ENCODE assay signal across 8 mouse cellular contexts in the genomic region with DNA sequence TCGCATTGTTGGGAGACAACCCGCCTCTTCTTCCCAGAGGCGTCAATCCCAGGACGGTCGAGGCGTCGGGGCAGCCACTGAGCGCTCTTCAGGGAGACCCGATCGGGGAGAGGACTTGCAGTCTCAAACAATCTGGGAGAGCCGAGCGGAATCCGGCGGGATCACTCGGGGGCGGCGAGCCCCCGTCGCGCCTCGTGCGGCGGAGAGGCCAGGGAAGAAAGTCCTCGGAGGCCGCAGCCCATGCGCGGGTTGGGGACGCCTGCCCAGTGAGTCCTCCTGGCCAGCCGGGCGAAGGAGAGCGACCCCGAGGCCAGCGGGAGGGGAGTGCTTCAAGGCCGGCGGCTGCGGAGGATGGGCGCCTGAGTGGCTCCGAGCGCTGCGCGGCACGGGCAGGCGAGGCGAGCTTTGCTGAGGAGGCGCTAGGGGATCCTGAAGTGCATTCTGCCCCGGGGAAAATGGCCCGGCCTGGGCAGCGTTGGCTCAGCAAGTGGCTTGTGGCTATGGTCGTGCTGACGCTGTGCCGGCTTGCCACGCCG. TPM values are rescaled to one million over a fixed set of nuclear protein-coding genes. Genes with fewer than 3 reads are reported as not detected.
DNase-seq lines count a peak whose midpoint lies in the region; ATAC-seq and TF ChIP-seq lines count a peak whose summit lies in the region.

No protein-coding gene starts in this region.

- no peak for ATAC-seq in forebrain, embryonic 14.5 days
- 0 out of 2 replicates have a peak, but pooled peaks have one; percentile 0 for ATAC-seq in lung, embryonic 14.5 days (ENCODE audit: insufficient read depth)
- ATAC-seq in stomach, embryonic 14.5 days (ENCODE audit: insufficient number of reproducible peaks, insufficient read depth, low FRiP score, low read depth), result no peak; the same call in 1 of the 2 replicates

- no peak for TF ChIP-seq CTCF in bone marrow, adult 2 months (IDR thresholded peaks at IDR 0.05; ENCODE audit: control insufficient read depth, insufficient read depth, low read length)
- TF ChIP-seq CTCF in lung, embryonic 14.5 days (IDR thresholded peaks at IDR 0.05; ENCODE audit: low read depth), result no peak

- peak overlapping the region; percentile 96 for H3K9ac ChIP-seq in forebrain, embryonic 14.5 days (ENCODE audit: low read length)
- peak overlapping the region; percentile 81 for H3K9ac ChIP-seq in lung, embryonic 14.5 days
- H3K9ac ChIP-seq in stomach, embryonic 14.5 days (replicated peaks; ENCODE audit: low read depth, low read length), result peak overlapping the region; percentile 73

- H3K27ac ChIP-seq in bone marrow, adult 2 months (ENCODE audit: control insufficient read depth, insufficient read depth, low read depth, low read length, poor library complexity), result no peak overlapping the region
- peak overlapping the region; percentile 85 for H3K27ac ChIP-seq in forebrain, embryonic 14.5 days (ENCODE audit: low read depth, low read length)
- peak overlapping the region; percentile 86 for H3K27ac ChIP-seq in lung, embryonic 14.5 days (ENCODE audit: low read depth)
- H3K27ac ChIP-seq in stomach, embryonic 14.5 days (ENCODE audit: low read length), result peak overlapping the region; percentile 82

- TF ChIP-seq POLR2A in bone marrow, adult 2 months (IDR thresholded peaks at IDR 0.05; ENCODE audit: borderline replicate concordance, control insufficient read depth, low read depth, low read length), result no peak

- peak; percentile 29 for DNase-seq in right cerebral cortex, postnatal 14 days
- no peak for DNase-seq in right cerebral cortex, postnatal 36 days (ENCODE audit: low spot score in 2 of 2)
- no peak for DNase-seq in forebrain, embryonic 14.5 days (ENCODE audit: low spot score)
- peak; percentile 20 for DNase-seq in induced T-regulatory cell, adult 2 months (ENCODE audit: low read depth)
- DNase-seq in lung, embryonic 14.5 days, result peak; percentile 54
- DNase-seq in frontal cortex, postnatal 25 days (ENCODE audit: low spot score in 2 of 2), result no peak

- H3K27me3 ChIP-seq in forebrain, embryonic 14.5 days (replicated peaks; ENCODE audit: control insufficient read depth, insufficient read depth, low read length), result no peaks in the 10 kb centered on the region
- H3K27me3 ChIP-seq in lung, embryonic 14.5 days (ENCODE audit: insufficient read depth, low read length), result no peaks in the 10 kb centered on the region
- H3K27me3 ChIP-seq in stomach, embryonic 14.5 days (ENCODE audit: control insufficient read depth, insufficient read depth, low read length), result no peaks in the 10 kb centered on the region

- no peaks in the 10 kb centered on the region for H3K4me1 ChIP-seq in bone marrow, adult 2 months (ENCODE audit: control insufficient read depth, insufficient read depth, low read length)
- peaks cover 4% of the 10 kb centered on the region; the same call in 1 of the 2 replicates for H3K4me1 ChIP-seq in forebrain, embryonic 14.5 days (ENCODE audit: control insufficient read depth, insufficient read depth, low read length)
- peaks cover 8% of the 10 kb centered on the region; the same call in 1 of the 2 replicates for H3K4me1 ChIP-seq in lung, embryonic 14.5 days (ENCODE audit: insufficient read depth)
- H3K4me1 ChIP-seq in stomach, embryonic 14.5 days (ENCODE audit: control insufficient read depth, insufficient read depth, low read length), result peaks cover 3% of the 10 kb centered on the region; the same call in 1 of the 2 replicates

- H3K9me3 ChIP-seq in forebrain, embryonic 14.5 days (replicated peaks; ENCODE audit: control insufficient read depth, low read length), result no peaks in the 10 kb centered on the region
- H3K9me3 ChIP-seq in lung, embryonic 14.5 days (ENCODE audit: low read depth, low read length), result no peaks in the 10 kb centered on the region
- H3K9me3 ChIP-seq in stomach, embryonic 14.5 days (ENCODE audit: control insufficient read depth, low read depth, low read length), result no peaks in the 10 kb centered on the region

- WGBS in bone marrow, adult 2 months, result 13% methylated on average over 53 of the region's 53 CpGs
- 45% methylated on average over 53 of the region's 53 CpGs for WGBS in forebrain, embryonic 14.5 days
- 12% methylated on average over 42 of the region's 53 CpGs for WGBS in lung, embryonic 14.5 days
- WGBS in stomach, embryonic 14.5 days, result 19% methylated on average over 45 of the region's 53 CpGs

- peaks cover 4% of the 10 kb centered on the region; the same call in 1 of the 2 replicates for H3K36me3 ChIP-seq in forebrain, embryonic 14.5 days (ENCODE audit: control insufficient read depth, insufficient read depth, low read length)
- no peaks in the 10 kb centered on the region for H3K36me3 ChIP-seq in lung, embryonic 14.5 days (ENCODE audit: insufficient read depth)
- no peaks in the 10 kb centered on the region for H3K36me3 ChIP-seq in stomach, embryonic 14.5 days (ENCODE audit: control insufficient read depth, insufficient read depth, low read length)

- H3K4me2 ChIP-seq in forebrain, embryonic 14.5 days (ENCODE audit: low read length), result peak overlapping the region; percentile 75
- peak overlapping the region; percentile 69 for H3K4me2 ChIP-seq in lung, embryonic 14.5 days
- peak overlapping the region; percentile 60 for H3K4me2 ChIP-seq in stomach, embryonic 14.5 days (replicated peaks; ENCODE audit: low read depth, low read length)

- H3K4me3 ChIP-seq in bone marrow, adult 2 months (replicated peaks; ENCODE audit: control insufficient read depth, low read depth, low read length), result peak overlapping the region; percentile 42
- peak overlapping the region; percentile 64 for H3K4me3 ChIP-seq in forebrain, embryonic 14.5 days (ENCODE audit: low read depth, low read length)
- H3K4me3 ChIP-seq in lung, embryonic 14.5 days (ENCODE audit: low read depth, low read length), result peak overlapping the region; percentile 65
- peak overlapping the region; percentile 63 for H3K4me3 ChIP-seq in stomach, embryonic 14.5 days (ENCODE audit: low read depth, low read length)

RNA-seq across cellular contexts. Expression of a gene that starts 0.6 kb away (rescaled TPM):
- polyA plus RNA-seq in bone marrow, adult 2 months (2011; ENCODE audit: insufficient read depth, insufficient read length, low replicate concordance, missing spikeins), result 1.6 and 3.2 TPM in 2 replicates
- polyA plus RNA-seq in forebrain, embryonic 14.5 days (2014; fragmentation: Nextera tagmentation; extraction: Ambion mirVana), result 44.4 and 46.5 TPM in 2 replicates
- polyA plus RNA-seq in lung, embryonic 14.5 days (2014; fragmentation: Nextera tagmentation; extraction: Ambion mirVana), result 46.0 and 48.9 TPM in 2 replicates
- polyA plus RNA-seq in stomach, embryonic 14.5 days (2014; fragmentation: Nextera tagmentation; extraction: Ambion mirVana), result 24.7 and 25.0 TPM in 2 replicates

Comparison
In these comparisons a context has a peak if more than half of its experiments do, and no peak if none do; other contexts are left out.
1. DNase-seq: peak in right cerebral cortex, postnatal 14 days (single experiment), induced T-regulatory cell, adult 2 months (single experiment) and lung, embryonic 14.5 days (single experiment); none in right cerebral cortex, postnatal 36 days (0 of 2), forebrain, embryonic 14.5 days (single experiment) and frontal cortex, postnatal 25 days (0 of 2).
2. Peak in every context shown above with its lines, with median percentiles within 50 percentile points of each other: H3K4me3 ChIP-seq, H3K4me2 ChIP-seq and H3K9ac ChIP-seq.